Mouse (Mus musculus) midbrain, postnatal 0 days (tissue): ENCODE measurements around the gene Cyb561d1. TPM values are rescaled to one million over a fixed set of nuclear protein-coding genes. Genes with fewer than 3 reads are reported as not detected.
A peak's percentile ranks its signal among the peaks of the same experiment; 100 is the strongest.

Experiments
- ATAC-seq: fragments of 200-750 bp; cut with Nextera tagmentation; 2 replicates; pipeline ENCODE4 v1.8.0; 2017; ENCODE audit warnings: moderate number of reproducible peaks, mild to moderate bottlenecking, moderate TSS enrichment, moderate library complexity; ENCODE audit not compliant: low FRiP score
- DNase-seq: peaks from one replicate; pipeline ENCODE4 v3.0.0-alpha.2; 2015; ENCODE audit warnings: low spot score
- H3K27ac ChIP-seq: fragments of 300-500 bp; sonication (generic); 2 replicates; pipeline ENCODE4 v1.5.1; 2014; ENCODE audit warnings: low read depth, mild to moderate bottlenecking, low read length, mixed read lengths
- H3K27me3 ChIP-seq: fragments of 300-500 bp; sonication (generic); 2 replicates; pipeline ENCODE4 v1.6.1; 2014; ENCODE audit warnings: low read length, control low read depth, mixed read lengths; ENCODE audit not compliant: insufficient read depth
- H3K36me3 ChIP-seq: fragments of 300-500 bp; sonication (generic); 2 replicates; pipeline ENCODE4 v1.6.1; 2014; ENCODE audit warnings: low read length, control low read depth, mixed read lengths; ENCODE audit not compliant: insufficient read depth
- H3K4me1 ChIP-seq: fragments of 300-500 bp; sonication (generic); 2 replicates; pipeline ENCODE4 v1.6.1; 2014; ENCODE audit warnings: mild to moderate bottlenecking, control low read depth, antibody characterized with exemption, low read length, mixed read lengths; ENCODE audit not compliant: insufficient read depth
- H3K4me2 ChIP-seq: fragments of 300-500 bp; sonication (generic); 2 replicates; pipeline ENCODE4 v1.6.1; 2014; ENCODE audit warnings: low read depth, mild to moderate bottlenecking, low read length, mixed read lengths; ENCODE audit not compliant: poor library complexity, severe bottlenecking
- H3K4me3 ChIP-seq: fragments of 300-500 bp; sonication (generic); 2 replicates; pipeline ENCODE4 v1.5.1; 2014; ENCODE audit warnings: low read depth, mild to moderate bottlenecking, low read length, moderate library complexity
- H3K9ac ChIP-seq: fragments of 300-500 bp; sonication (generic); replicated peaks from 2 replicates; pipeline ENCODE4 v1.6.1; 2014; ENCODE audit warnings: mild to moderate bottlenecking, low read length, moderate library complexity, mixed read lengths; ENCODE audit not compliant: poor library complexity, severe bottlenecking
- H3K9me3 ChIP-seq: fragments of 300-500 bp; sonication (generic); 2 replicates; pipeline ENCODE4 v1.6.1; 2016; ENCODE audit warnings: low read length, control low read depth
- CTCF ChIP-seq: IDR thresholded peaks from 2 replicates; pipeline ENCODE4 v1.5.1; 2016; ENCODE audit warnings: antibody characterized with exemption, mild to moderate bottlenecking
- WGBS: fragments of 180-500 bp; shearing (Covaris S2); extraction: QIAGEN DNeasy Blood & Tissue Kit; methylation state at CpG from one replicate; pipeline ENCODE4 v1.1.7; 2014; 5-methylcytosine and 5-hydroxymethylcytosine counted together
- polyA plus RNA-seq: library from polyadenylated mRNA; unstranded; fragments of >200 nt; fragmentation: Nextera tagmentation; extraction: Ambion mirVana; gene quantifications from 2 replicates; pipeline ENCODE4 v1.2.1, GENCODE M21; 2015
- total RNA-seq: library from RNA; depleted of rRNA; stranded (reverse); fragments of >200 nt; gene quantifications from 2 replicates; pipeline ENCODE4 v1.2.3, GENCODE M21; 2014

The Cyb561d1 gene
- total and polyA plus RNA-seq, 2 experiments from 2014 or later, result 3.7 to 4.0 TPM

DNA sequence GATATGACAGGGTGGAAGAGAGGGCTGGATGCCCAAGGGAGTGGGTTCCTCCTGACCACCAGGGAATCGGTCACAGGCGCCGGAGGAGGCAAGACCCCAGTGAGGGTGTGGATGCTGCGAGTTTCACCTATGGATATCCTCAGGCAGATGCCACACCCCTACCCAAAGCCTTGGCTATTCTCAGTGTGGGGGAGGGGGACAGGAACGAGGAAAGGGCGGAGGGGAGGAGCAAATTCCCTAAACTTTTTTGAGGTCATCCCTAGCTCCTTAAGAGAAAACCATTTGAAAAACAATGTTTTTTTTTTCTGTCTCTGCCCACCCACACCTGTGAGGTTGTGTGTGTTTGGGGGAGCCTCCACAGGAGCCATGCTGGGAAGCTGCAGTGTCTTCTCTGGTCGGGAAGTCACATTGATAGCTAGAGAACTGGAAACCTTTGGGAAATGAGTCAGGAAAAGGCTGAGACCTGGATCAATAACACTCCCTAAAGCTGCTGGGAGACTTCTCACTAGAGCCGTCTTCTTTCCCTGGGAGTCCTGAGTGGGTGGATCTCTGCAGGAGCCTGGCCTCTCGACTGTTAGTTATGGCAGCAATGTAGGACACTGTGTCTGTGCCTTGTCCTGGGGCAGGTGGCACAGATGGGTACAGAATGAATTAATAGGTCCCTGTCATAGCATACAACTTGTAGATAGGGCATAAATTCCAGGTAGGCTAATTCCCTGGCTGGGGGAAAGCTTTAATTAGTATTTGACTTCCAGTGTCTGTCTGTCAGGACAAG lies 12.1 kb downstream of the Cyb561d1 start:
- no peaks in the 10 kb centered on the region for H3K27me3 ChIP-seq
- ATAC-seq (no peak), DNase-seq (no peak)
- H3K4me2 ChIP-seq, result no peak overlapping the region
- H3K9ac ChIP-seq, result no peak overlapping the region
- 77% methylated on average over 9 of the region's 9 CpGs for WGBS
- H3K36me3 ChIP-seq, result peaks cover 25% of the 10 kb centered on the region
- no peak overlapping the region for H3K4me3 ChIP-seq
- no peak for TF ChIP-seq CTCF
- no peak overlapping the region for H3K27ac ChIP-seq
- no peaks in the 10 kb centered on the region for H3K9me3 ChIP-seq
- H3K4me1 ChIP-seq, result peaks cover 4% of the 10 kb centered on the region; the same call in 1 of the 2 replicates

DNA sequence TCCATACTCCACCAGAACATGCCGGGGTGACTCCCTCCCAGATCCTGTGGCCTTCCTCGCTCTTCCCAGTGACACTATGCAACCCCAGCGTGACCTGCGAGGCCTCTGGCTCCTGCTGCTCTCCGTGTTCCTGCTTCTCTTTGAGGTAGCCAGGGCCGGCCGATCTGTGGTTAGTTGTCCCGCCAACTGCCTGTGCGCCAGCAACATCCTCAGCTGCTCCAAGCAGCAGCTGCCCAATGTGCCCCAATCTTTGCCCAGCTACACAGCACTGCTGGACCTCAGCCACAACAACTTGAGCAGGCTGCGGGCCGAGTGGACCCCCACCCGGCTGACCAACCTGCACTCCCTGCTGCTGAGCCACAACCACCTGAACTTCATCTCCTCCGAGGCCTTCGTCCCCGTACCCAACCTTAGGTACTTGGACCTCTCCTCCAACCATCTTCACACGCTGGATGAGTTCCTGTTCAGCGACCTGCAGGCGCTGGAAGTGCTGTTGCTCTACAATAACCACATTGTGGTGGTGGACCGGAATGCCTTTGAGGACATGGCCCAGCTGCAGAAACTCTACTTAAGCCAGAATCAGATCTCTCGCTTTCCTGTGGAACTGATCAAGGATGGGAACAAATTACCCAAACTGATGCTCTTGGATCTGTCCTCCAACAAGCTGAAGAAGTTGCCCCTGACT lies 13.8 kb downstream of the Cyb561d1 start:
- Histone ChIP-seq H3K4me1 (peaks cover 4% of the 10 kb centered on the region; the same call in 1 of the 2 replicates), H3K36me3 (peaks cover 25% of the 10 kb centered on the region), H3K27me3 (no peaks in the 10 kb centered on the region), H3K4me3 (peak overlapping the region; percentile 82), H3K27ac (no peak overlapping the region), H3K9me3 (no peaks in the 10 kb centered on the region), H3K9ac (peak overlapping the region; percentile 81), H3K4me2 (peak overlapping the region; percentile 92)
- TF ChIP-seq CTCF, result no peak
- WGBS, result 62% methylated on average over 20 of the region's 20 CpGs
- 0 out of 2 replicates have a peak, but pooled peaks have one; percentile 1 for ATAC-seq
- no peak for DNase-seq

DNA sequence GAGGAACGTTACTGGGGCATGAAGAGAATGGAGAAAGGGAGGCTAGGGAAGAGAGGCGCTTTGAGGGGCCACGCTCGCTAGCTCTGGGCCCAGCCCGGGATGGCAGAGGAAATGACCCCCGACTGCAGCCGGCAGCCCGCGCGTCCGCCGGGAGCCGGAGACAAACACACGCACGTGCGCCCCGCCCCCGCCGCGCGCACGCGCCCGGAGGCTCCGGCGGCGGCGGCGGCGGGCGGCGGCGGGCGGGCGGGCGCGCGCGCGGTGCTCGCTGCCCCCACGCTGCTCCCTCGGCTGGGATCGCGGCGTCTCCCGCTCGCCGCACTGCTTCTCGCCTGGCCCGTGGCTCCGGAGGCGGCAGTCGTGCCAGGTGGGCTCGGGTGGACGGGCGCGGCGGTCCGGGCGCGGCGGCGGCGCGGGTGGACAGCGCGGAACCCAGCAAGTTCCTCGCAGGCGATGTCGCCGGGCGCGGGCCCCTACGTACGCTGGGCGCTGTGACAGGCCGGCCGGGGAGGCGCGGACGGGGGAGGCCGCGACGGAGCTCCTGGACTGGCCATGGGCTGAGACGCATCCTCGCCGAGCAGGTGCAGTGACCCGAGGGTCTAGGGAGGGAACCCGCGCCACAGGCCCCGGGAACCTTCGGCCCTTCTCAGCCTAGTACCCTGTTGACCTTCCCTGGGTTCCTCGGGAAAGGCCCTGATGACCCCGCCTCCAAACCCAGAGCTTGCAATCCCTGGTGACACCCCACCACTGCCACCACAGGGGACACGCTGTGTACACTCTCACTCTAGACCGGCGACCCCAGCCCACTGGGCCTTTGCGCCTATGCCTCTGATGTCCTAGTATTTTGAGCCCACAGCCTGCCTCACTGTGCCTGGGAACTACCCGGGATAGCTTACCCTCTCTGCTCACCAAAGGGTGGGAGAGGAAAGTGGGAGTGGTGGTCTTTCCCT lies 14.6 kb downstream of the Cyb561d1 start, which contains the start of gene Amigo1:
Gene Amigo1 (plus strand): TSS at position 238 of the 950 bp plus-strand sequence.
- peak; percentile 64 for ATAC-seq
- Histone ChIP-seq H3K27ac (peak within 1 kb of the TSS; percentile 47; the same call in 1 of the 2 replicates), H3K27me3 (no peaks in the 10 kb centered on the region), H3K4me3 (peak within 1 kb of the TSS; percentile 82), H3K4me1 (peaks cover 4% of the 10 kb centered on the region; the same call in 1 of the 2 replicates), H3K9ac (peak within 1 kb of the TSS; percentile 81), H3K4me2 (peak within 1 kb of the TSS; percentile 92), H3K9me3 (no peaks in the 10 kb centered on the region), H3K36me3 (peaks cover 22% of the 10 kb centered on the region)
- TF ChIP-seq CTCF, result no peak
- WGBS, result under 1% methylated on average over 51 of the region's 100 CpGs
- peak; percentile 63 for DNase-seq

DNA sequence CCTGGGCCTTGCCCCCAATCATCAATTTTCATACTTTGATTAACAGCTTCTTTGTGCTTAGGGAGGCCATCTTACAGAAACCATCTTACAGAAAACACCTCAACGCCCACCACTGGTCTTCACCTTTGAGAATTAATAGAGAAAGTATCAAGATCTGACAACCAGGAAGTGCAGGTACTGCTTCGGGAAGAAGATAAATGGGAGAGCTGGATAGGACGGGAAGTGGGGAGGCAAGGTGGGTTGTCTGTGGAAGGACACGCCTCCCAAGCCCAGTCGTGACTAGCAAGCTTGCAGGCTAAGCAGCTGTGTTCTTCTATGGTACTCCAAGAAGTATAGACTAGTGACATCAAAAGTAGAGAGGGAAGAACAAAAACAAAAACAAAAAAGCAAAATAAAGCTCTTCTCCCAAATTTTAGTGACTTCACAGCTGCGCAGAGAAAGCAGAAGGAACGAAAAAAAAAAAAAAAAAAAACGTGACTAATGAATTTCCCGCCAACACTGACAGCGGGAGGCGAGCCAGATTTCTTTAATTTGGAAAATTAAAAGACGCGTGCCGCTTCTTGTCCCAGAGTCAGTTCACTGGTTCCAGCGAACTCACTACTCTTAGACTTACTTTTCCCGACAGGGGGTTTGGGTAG lies 15.4 kb downstream of the Cyb561d1 start:
- H3K4me2 ChIP-seq, result peak overlapping the region; percentile 92
- WGBS, result 2% methylated on average over 16 of the region's 16 CpGs
- ATAC-seq, result no peak
- H3K9me3 ChIP-seq, result no peaks in the 10 kb centered on the region
- peaks cover 16% of the 10 kb centered on the region for H3K36me3 ChIP-seq
- H3K27ac ChIP-seq, result no peak overlapping the region
- H3K4me1 ChIP-seq, result peaks cover 4% of the 10 kb centered on the region; the same call in 1 of the 2 replicates
- H3K9ac ChIP-seq, result peak overlapping the region; percentile 81
- no peak for TF ChIP-seq CTCF
- DNase-seq, result peak; percentile 42
- H3K27me3 ChIP-seq, result no peaks in the 10 kb centered on the region
- H3K4me3 ChIP-seq, result peak overlapping the region; percentile 82

DNA sequence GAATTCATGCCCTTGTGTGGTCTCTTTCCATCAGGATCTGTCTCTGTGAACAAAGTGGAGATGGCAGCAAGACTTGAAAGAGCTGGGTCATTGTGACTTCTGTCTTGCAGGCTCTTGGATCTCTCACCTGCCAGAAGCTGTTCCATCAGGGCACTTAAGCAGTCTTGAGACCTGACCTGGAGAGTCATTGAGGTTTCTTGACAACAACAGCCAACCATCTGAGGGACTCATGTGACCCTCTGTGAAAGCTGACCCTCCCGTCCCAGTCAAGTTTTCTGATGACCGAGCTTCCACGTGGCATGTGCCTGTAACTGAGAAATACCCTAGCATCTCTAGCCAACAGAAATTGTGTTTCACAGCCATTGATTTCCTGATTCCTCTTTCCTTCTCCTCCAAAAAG lies 16.3 kb downstream of the Cyb561d1 start:
- DNase-seq, result no peak
- no peak overlapping the region for H3K4me2 ChIP-seq
- no peak overlapping the region for H3K27ac ChIP-seq
- ATAC-seq, result no peak
- H3K4me1 ChIP-seq, result peaks cover 4% of the 10 kb centered on the region; the same call in 1 of the 2 replicates
- H3K36me3 ChIP-seq, result peaks cover 13% of the 10 kb centered on the region
- WGBS, result 82% methylated on average over 3 of the region's 3 CpGs
- H3K9me3 ChIP-seq, result no peaks in the 10 kb centered on the region
- no peaks in the 10 kb centered on the region for H3K27me3 ChIP-seq
- H3K9ac ChIP-seq, result no peak overlapping the region
- H3K4me3 ChIP-seq, result no peak overlapping the region
- no peak for TF ChIP-seq CTCF
